Mouse (Mus musculus) kidney, postnatal 10 days (tissue): ENCODE data around the gene Nedd9.

Experiments used
- DNase-seq: peaks from one replicate; pipeline ENCODE4 v3.0.0; 2021; ENCODE audit warnings: mixed read lengths

Nedd9 gene

DNA sequence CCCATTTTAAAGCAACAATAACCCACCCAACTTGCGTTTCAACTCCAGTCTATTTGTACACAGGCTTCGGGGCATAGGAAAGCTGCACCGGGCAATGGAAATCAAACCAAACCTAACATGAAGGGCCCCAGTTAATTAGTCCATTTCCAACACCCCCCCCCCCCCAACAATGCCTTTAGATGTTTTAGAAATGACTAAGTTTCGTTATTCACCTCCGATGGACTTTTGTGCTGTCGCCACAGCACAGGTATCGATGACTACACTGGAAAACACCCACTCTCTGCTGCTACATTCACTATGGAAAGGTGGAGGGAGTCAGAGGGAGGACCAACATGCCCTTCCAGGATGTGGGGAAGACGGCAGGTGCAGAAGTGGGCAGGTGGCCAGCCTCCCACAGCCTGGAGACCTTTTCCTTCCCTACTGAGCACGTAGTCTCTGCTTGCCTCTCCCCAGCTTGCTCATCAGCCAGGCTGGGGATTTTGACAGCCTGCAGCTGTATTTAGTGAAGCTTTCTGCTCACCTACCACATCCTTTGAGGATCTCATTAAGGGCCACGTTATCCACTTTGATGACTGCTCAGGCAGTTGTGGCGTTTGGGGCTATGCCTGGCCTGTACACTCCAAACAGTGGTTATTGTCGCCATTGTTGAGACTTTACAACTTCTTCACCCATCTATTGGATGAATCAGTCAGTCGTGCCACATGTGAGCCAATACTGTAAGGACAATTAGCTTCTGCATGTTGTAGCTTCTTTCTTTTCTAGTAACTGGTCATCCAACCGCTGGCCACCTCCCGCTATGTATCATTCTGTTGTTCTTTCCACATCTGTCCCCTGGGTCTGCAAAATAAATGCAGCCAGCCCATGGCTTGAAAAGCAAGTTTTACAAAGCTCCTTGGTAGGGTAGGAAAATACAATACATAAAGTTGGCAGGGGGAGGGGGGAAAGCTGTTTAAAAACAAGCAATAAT lies 33.7 kb downstream of the Nedd9 start:
- DNase-seq: no peak

DNA sequence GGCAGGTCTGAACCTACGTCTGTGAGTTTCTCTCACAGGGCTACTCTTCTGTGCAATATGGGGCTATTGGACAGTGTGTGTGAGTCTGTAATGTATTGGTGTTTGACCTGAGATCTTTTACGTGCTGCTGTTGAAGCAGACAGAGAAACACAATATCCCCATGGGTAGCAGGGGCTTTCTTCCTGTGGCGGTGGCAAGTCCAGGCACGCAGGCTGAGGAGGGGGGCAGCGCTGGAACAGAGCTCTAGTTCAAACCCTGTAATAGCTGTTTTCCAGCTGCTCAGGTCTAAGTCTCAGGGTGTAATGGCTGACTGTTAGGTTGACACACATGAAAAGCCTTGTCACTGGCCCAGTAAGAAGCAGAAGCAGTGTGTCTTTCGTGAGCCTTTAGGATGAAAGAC lies 36.3 kb downstream of the Nedd9 start:
- no peak for DNase-seq

DNA sequence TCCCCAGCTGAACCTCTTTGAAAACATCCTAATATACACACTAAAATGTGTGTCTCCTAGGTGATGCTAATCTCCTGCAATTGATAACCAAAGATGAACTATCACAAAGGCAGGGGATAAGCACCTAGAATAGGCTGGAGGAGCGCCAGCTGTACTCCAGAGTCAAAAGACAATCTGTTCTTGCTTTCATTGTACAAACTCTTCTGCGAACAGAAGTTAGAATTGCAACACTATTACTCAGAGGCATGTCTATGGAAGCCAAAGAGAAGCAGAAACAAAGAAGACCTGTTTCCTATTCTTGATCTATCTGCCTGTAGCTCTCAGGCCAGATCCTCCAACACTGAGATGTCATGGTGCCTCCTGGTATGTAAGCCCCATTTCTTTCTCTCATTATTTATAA lies 38.0 kb downstream of the Nedd9 start:
- no peak for DNase-seq

DNA sequence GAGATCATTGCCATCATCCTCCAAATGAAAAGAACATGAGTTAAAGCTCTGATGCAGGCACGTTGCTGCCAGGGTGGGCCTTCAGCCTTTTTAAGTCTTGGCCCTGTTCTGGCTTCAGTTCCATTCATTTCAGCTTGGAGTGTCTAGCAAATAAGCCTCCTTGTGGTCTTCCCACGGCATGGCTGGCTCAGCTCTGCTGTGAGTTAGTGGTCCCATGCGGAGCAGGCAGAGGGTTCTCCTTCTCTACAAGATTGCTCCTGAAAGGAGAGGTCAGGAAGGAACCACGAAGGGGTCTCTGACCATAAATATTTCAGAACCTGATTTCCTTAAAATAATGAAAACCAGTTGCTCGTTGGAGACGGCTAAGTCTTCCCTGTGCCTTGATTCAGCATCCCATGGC lies 40.0 kb downstream of the Nedd9 start:
- no peak for DNase-seq

DNA sequence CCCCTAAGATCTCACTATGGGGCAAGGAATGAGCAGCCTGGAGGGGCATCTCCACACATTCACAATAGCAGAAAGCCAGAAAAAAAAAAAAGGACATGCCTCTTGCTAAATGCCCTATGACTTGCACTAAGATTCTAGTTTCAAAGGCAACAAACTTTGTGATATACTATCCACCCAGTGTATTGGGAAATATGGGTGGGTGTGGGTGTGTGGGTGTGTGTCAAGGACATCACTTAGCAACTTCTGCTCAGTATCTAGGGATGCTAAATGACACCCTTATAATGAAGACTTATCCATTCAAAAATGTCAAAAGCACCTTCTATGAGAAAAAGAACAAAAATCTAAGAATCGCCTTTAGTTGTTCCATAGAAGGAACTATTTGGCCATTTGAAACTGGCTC lies 40.6 kb downstream of the Nedd9 start:
- DNase-seq: no peak

DNA sequence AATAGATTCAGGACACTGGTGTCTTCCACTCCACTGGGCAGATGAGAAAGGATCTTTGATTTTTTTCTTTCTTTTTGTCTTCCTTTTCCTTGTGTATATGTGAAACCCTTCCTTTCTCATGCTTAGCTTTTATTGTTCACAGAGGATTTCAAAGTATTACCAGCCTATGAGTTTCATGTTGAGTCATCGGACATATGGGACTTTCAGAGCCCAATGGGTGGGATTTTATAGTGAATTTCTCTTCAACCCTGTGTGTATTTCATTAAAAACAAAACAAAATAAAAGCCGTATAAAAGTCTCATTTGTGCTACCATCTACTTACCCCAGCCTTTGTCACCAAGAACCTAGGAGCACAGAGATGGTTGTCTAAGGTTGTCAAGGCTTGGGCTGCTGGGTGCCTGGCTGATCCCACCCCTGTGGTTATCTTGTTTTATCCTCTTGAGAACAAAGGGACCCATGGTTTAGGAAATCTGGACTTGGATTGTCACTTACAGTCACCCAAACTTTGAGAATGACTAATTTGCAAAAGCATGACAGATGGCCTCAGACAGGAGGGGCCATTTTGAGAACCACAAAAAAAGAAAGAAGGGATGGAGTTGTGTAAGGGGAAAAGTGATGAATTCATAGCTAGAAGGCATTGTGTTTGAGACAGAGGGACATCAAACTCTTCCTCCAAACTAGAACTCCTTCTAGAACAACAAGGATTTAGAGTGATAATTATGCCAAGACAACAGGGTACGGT lies 41.9 kb downstream of the Nedd9 start:
- no peak for DNase-seq

DNA sequence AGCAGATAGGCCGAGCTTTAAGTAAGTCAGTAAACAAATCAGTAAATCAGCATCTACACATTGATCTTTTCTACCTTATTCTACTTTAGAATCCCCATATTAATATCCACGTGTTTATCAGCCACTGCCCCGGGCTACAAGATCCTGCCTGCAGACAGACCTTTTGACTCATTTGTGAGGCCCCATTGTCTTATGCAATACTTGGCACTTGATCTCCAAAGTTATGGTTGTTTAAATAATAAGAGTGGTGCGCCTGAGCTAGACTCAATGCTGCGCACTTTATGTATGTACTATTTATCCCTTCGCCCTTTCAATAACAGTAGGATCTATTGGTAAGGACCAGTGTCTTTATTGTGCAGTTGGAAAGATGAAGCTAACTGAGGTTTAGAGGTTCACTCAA lies 42.9 kb downstream of the Nedd9 start:
- no peak for DNase-seq

DNA sequence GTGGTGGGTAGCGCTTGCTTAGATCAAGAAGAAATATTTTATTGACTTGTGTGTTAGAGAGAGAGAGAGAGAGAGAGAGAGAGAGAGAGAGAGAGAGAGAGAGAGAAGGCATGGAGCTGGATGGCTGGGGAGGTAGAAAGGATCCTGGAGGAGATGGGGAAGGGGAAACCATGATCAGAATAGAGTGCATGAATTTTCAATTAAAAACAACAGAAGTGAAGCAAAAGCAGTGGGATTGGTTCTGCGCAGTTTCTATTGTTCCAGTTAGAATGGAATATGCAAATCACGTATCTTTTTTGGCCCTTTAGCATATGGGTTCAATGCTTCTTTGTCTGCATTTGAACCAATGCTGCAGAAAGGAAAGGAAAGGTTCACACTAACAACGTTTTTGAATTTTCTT lies 45.0 kb downstream of the Nedd9 start:
- no peak for DNase-seq

DNA sequence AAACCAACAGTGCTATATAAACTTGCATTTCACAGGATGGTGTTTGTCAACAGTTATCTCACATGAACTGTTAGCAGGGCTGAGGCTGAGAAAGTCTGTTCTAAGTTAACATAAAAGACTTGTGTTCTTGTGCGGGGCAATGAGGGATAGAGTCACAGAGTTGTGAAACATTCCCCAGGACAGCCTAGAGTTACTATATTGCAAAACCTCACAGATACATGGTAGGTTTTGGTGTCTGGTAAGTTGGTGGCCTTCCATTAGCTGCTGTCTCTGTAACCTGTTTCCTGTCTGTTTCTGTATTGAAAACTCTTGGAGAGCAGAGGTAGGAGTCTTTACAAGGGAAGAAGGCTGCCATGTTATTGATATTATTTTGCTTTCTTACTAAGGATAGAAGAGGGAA lies 47.0 kb downstream of the Nedd9 start:
- no peak for DNase-seq

DNA sequence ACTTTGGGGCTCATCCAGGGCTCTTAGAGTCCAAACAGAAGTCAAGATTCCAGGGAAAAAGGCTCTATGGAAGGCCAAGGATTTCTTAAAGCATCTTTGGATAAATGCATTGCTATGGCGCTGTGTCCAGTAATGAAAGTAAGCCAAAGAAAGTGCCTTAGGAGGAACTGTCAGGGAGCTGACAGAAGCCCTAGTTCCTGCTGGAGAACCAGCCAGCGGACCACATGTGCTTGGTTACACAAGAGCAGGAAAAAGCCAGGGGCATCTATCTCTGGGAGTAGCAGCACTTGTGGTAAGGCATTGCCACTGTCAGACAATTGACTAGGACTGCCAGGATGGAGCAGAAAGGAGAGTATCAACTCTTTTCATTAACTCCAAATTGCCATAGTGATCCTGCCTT lies 49.8 kb downstream of the Nedd9 start:
- DNase-seq: no peak

DNA sequence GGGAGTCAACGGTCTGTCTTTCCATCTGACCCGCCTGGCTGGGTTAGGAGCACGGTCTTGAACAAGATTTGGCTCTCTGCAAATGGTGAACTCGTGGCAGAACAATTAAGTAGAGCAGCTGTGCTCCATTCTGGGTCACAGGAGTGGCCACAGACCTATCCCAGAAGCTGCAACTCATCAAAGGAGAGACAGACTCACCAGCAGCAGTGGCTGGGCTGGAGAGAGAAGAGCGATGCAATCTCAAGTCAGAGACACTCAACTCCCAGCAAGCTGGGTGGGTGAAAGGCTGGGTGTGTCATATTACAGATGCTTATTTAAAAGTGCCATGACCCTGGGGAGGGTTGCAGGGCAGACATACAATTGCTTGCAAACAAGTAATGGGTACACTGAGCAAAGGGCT lies 50.4 kb downstream of the Nedd9 start:
- peak; percentile 26 for DNase-seq

DNA sequence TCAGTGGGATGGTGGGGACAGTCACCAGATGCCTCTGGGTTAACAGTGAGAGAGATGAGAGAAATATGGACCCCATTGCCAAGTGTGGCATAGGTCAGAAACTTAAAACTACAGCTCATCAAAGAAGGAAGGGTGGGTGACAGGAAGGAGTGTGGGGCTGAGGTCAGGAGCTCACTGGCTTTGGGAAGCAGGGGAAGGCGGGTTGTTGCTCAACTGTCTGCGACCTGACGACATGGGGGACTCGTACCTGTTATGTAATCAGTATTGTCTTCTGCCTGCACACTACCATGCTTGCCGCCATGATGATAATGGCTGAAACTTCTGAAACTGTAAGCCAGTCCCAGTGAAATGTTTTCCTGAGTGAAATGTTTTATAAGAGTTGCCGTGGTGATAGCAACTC lies 54.0 kb downstream of the Nedd9 start:
- no peak for DNase-seq

DNA sequence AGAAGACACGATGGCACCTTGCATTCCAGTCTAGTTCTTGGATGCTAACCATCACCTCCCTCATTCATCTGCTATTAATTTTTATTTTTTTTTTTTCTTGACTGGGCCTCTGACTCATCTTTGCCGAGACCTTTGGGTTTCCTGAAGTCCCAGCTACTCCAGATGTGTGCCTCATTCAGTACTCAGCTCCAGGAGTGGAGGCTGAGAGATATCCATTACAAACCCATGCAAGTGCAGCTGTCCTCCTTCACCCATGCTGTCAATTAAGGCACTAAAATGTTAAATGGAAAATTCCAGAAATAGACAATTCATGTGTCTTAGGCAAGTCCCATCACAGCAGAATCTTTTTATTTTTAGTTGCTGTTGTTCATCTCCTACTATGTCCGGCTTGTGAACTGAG lies 55.4 kb downstream of the Nedd9 start:
- peak; percentile 29 for DNase-seq

DNA sequence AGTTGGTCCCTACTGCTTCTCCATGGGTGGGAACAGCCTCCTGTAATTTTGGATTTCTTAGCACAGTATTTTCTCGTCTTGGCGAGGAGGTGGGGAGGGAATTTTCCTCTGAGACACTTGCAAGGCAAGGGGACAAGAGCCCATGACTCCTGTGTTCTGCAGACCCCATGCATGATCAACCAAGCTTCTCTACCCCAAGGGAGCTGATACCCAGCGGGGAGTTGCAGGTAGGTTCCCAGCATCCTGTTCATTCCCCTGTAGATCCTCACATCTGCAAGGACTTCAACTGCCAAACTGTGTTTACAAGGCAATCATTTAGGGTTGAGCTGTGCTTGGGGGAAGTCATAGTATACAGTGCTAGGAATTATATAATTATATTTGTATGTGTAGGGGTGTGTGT lies 60.1 kb downstream of the Nedd9 start:
- DNase-seq: no peak

DNA sequence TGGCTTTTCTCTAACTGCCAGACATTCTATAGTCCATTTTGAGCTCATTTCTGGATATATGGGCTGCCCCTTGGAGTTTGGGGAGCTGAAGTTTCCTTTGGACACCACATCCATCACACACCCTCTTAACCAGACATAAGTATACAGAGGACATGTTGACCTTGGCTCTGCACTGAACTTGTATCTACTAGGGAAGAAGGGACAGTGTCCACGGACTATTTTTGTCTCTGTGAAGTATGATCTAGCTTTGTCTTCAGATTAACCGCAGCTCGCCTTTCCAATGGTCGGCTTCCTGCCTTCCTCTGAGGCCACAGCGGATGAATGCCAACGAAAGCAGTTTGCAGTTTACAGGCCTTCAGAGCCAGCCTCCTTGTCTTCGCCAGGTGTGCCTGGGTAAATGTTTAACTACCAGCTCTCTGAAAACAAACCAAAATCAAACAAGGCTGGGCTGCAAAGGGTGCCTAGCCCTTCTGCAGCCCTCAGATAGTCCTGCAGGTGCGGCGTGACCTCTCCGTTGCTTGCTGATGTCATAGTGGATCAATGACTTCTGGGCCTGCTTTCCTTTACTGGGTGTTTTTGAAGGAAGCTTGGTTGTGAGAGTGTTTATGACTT lies 63.6 kb downstream of the Nedd9 start:
- DNase-seq: peak; percentile 51

DNA sequence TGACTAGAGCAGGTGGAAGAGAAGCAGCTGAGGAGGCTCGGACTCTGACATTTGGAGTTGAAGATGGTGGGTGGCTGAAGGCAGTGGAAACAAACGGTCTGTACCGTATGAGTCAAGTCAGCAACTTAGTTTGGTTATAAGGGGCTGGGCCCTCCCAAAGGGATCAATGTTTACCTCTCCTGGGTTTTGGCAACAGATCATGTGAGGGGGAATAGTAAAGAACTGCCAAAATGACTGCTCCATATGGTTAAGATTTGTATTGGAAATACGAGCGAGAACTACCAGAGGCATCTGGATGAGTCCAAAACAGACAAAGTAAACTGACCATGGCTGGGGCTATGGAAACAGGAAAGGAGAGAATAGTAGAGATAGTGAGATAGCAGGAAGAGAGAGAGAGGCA lies 64.6 kb downstream of the Nedd9 start:
- DNase-seq: no peak

DNA sequence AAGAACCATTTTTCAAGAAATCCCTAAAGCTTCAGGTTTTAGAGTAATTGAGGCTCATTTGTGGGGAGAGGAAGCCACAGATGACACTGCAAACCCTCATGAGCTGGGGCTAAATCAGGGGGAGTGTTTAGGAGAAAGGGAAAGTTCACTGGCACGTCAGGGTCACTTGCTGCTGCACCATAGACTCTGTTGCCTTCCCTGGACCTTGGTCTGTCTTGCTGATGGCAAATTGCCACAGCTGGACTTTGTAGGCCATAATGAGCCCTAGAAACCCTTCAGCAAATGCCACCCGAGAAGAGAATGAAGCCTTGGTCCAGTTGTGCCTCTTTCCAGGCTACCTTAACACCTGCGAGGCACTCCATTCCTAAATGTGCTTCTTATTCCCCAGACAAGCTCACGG lies 66.8 kb downstream of the Nedd9 start:
- DNase-seq: no peak

DNA sequence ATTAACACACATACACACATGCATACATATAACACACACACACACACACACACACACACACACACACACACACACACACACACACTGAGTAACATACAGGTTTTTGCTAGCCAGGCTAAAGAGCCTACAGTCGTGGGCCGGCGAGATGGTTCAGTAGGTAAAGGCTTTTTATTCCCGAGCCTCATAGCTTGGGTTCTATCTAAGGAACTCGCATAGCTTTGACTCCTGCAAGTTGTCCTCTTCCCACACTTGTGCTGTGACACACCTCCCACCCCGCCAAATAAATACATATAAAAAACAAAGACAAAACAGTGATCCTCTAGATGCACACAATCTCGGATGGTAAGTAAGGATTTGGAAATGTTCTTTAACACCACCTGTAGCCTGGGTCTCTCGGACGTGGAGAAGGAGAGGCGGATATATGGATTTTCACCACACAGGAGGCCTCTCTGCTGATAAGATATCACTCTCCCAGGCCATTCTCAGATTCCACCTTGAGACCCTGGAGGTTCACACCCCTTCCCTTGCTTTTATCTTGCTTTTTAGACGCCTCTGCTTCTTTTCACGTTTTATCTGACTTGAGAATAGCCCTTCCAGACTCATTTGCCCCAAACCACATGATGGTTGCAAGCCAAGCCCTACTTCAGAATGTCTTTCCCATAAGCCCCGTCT lies 68.8 kb downstream of the Nedd9 start:
- DNase-seq: no peak

DNA sequence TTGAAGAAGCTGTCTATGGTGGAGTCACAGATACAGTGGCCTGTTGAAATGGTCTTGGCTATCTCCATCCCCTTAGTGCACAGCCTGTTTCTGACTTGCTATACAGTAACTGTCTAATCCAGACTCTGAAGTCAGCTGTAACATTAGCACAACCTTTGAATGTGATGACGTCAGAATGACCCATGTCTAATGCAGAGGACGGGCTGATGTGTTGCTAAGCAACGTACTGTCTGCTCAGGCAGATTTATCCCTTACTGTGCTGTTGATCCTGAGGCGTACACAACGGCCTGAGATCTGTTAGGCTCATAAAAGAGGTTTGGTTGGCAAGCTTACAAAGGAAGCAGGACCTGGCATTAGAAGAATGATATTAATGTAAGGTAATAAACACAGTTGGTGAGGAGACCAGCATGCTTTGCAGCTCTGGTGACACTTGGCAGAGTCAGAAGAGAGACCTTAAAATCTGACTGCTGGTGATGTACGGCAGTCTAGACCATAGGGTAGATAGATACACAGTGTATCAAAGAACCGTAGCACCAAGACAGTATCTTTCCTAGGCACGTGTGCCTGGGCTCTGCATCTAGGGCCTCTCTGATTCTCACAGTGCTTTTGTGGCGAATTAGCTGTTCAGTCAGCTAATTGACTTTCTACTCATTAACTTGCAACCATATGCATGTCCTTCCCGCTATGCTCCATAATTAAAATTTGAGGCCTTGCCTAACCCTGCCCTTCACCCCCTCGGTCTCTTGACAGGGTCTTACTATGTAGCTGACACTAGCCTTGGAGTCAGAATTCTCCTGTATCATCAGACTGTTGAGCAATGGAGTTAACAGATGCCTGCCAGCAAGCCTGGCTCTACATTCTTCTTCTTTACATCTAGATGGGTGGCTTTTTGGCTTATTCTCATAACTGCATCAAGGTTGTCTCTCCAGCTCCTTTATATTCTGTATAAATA lies 70.8 kb downstream of the Nedd9 start:
- DNase-seq: no peak

DNA sequence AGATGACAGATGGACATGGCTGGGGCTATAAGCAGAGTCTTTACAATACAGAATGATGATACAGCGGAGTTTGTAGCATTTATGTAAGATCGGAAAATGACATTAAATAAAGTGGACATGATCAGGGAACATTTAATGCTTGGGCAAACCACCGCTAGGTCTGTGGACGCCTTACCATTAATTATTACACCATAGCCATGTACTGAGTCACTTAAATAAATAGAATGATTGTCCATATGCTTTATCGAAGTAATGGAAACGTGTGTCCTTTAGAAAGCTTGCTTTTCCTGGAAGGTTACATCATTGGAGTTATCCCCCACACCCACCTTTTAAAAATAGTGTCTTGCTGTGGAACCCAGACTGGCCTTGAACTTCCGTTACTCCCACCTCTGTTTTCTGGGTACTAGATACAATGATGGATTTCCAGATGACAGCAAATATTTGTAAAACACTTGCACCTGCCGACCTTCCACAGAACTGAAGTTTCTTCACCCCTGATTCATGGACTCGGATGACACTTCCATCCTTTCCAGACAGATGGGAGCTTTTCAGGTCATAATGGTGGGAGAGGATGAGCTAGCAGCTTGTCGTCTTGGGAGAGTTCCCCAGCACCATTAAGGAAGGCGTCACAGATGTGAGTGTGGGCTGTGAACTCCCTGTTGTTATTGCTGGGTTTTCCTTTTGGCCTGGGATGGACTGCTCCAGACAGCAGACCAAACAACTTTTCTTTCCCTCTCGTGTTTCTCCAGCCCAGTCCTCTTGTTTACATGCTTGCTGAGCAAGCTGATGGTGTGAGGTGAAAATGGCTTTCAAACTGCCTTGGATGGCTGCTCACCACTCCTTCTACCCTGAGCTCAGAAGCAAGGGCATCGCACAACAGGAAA lies 76.7 kb downstream of the Nedd9 start:
- DNase-seq: no peak

DNA sequence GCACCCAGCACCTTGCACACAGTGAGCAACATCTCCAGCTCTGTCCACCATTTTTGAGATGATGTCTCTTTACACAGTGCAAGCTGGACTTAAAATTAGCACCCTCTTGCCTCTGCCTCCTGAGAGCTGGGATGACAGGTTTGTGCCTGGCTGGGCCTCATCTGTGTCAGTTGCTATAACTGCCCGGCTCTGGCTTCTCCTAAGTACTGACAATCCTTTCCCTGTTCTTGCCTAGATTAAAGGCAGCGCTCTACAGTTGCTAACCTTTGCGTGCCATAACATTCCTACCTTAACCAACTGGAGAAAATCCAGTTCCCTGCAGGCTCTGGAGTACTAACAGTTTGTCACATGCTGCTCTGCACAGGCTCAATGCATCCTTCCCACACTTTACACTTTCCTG lies 77.9 kb downstream of the Nedd9 start:
- DNase-seq: no peak
